Mouse (Mus musculus): ENCODE data around the gene Il23r.

Il23r gene

DNA sequence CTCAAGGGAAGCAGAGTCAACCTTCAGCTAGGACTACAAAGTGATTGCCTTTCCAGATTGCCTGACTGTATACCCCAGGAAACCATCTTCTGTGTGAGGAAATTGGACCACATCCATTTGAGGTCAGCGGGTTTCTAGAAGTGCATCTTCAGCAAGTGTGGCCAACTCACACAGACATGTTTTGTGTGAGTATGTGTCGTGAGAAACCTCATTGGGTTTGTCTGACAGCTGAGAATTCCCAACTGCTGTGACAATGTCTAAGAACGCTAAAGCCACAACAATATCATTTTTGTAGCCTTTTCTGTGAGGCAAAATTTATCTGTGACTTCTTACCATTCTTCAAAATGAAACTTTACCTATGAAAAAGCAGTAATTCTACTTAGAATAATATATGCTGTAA lies 59.8 kb downstream of the Il23r start:
- no peak for DNase-seq (ENCODE audit: low spot score in 2 of 2)

DNA sequence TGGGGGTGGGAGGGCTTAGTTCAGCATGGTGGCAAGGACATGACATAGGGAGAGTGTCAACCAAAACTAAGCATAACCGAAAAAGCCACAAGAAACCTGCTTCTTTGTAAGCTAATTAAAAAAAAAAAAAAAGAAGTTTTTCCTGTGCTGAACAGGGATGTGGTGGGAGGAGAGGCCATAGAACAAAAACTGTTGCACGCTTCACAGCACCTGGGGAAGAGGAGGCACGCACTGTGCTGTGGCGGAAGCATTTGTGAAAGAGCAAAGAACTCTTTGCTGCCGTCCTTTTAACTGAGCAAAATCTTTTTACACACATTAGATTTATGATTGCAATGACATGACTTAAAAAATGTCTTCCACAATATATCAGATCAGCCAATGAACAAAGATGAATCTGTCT lies 69.9 kb downstream of the Il23r start:
- DNase-seq (ENCODE audit: low spot score in 2 of 2), result no peak

DNA sequence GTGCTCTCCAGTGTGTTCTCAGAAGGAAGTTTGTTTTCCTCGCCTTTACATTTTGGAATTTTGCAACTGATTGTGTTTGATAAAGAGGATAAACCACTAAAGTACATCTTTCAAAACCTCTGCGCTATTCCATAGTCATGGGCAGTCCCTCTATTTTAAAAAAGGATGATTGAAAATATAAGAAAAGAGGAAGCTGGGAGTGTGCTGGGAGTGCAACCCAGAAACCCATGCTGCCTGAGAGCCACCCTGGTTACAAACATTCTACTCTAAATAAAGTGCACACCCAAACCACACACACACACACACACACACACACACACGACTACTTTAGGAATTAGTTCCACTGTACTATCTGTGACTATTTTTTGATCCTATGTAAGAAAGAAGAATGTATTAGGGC lies 75.1 kb downstream of the Il23r start:
- DNase-seq (ENCODE audit: low spot score in 2 of 2), result no peak

DNA sequence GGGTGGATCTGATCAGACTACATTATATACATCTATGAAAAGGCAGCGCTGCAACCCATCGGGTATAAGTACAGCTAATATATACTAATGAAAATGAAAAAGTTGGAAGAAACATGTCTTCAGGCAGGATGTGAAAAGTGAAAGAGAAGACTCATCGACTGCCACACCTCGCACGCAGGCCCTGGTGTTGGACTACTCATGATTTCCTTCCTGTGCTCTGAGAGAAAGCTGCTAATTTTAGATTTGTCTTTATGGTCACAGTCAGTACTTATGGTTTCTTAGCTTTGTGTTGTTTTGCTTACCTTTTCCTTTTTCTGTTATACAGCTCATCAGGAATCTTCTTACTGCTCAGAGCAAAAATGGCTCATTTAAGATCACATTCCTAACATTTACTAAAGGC lies 76.4 kb downstream of the Il23r start:
- no peak for DNase-seq (ENCODE audit: low spot score in 2 of 2)

DNA sequence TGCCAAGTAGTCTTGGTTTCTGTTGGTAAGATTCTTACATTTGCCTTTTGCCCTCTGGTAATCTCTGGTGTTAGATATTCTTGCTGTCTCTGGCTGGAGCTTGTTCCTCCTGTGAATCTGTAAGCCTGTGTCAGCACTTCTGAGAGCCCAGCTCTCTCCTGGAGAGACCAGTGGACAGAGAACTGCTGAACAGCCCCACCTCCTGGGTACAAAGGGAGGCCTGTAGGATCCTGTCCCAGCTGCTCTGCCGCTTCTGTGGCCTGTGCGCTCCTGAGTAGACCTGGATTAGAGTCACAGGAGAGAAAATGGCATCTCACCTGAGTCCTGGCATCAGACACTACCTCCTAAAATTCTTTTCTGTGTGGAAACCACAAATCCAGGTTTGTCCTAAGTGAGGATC lies 78.3 kb downstream of the Il23r start:
- no peak for DNase-seq (ENCODE audit: low spot score in 2 of 2)

DNA sequence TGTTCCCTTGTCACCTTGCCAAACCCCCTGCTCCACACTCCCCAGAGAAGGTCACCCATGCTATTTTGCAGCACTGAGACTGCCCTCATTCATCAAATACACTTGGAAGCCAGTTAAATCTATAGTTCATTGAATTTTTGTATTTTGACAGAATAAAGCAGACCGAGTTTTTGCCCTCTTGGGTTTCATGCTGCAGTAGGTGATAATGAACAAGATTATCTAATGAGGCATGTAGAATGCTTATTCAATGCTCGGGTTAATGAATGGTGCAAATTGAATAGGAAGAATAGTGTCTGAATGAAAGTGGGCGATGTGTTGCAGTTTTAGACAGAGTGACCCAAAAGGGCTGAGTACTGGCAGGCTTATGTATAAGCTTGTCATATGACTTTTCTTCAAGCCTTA lies 86.4 kb downstream of the Il23r start:
- DNase-seq (ENCODE audit: low spot score in 2 of 2), result no peak

DNA sequence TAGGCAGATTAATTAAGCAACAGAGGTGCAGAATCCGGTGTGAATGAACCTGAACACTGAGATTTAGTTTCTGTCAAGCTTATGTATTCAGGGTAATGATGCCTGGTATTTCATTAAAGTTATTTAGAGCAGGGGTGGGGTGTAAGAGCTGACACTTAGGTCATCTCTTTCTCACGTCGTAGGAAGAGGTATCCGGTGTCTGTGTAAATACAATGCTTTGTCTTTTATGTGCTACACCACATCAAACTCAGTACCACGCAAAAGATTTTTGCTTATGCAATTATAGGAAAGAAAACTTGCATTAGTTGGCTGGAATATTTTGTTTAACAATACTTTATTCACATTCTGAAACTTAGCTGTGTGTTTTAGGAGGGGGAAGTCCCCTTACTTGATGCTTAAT lies 92.1 kb downstream of the Il23r start:
- no peak for DNase-seq (ENCODE audit: low spot score in 2 of 2)

DNA sequence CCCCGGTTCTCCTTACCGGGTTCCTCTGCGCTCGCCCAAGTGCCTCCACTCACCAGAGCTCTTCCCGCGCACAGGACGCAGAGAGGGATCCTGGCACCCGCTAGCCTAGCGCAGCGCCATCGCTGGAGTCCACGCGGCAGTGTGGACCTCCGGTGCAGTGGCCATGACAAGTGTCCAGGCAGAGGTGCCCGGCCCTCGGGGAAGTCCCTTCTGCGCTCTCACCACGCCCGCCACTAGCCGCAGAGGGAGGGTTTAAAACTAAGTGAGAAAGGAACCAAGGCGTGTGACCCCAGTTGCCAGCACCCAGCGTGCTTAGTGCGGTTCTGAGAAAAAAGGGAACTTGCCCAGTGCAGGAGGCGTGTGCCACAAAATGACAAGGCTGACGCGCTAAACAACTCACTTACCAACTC lies 115.7 kb downstream of the Il23r start, which contains the start of gene Il12rb2:
Il12rb2 (minus strand) TSS at position 207 of the 410 bp plus-strand sequence.
- peak; percentile 21 to 62 for DNase-seq (ENCODE audit: low spot score in 2 of 2)
